Mouse (Mus musculus): Measurements from ENCODE around the gene Pde7b. TPM values are rescaled to one million over a fixed set of nuclear protein-coding genes. Genes with fewer than 3 reads are reported as not detected.
A peak's percentile ranks its signal among the peaks of the same experiment; 100 is the strongest.

The Pde7b gene
- polyA plus RNA-seq, 1 experiment from 2014 or later = 3.3 TPM

GRCm38 (mm10) chr10:20437021-20437420 lies 287.9 kb downstream of the Pde7b start:
- Histone ChIP-seq H3K9ac (ENCODE audit: low read length) (no peak overlapping the region), H3K4me3 (replicated peaks; ENCODE audit: low read length) (no peak overlapping the region), H3K36me3 (ENCODE audit: control insufficient read depth, insufficient read depth, low read length) (no peaks in the 10 kb centered on the region), H3K27me3 (ENCODE audit: control insufficient read depth, insufficient read depth, low read length) (no peaks in the 10 kb centered on the region), H3K9me3 (replicated peaks; ENCODE audit: control insufficient read depth, low read length) (no peaks in the 10 kb centered on the region), H3K27ac (ENCODE audit: low read length) (no peak overlapping the region), H3K4me2 (ENCODE audit: low read depth, low read length) (no peak overlapping the region), H3K4me1 (ENCODE audit: control insufficient read depth, insufficient read depth, low read length) (no peaks in the 10 kb centered on the region)
- WGBS = 59% methylated on average over 2 of the region's 2 CpGs
- no peak for ATAC-seq (ENCODE audit: insufficient read depth, low FRiP score)

GRCm38 (mm10) chr10:20435913-20436312 lies 289.0 kb downstream of the Pde7b start:
- H3K27ac ChIP-seq (ENCODE audit: low read length) = no peak overlapping the region
- ATAC-seq (ENCODE audit: insufficient read depth, low FRiP score) = no peak
- H3K4me2 ChIP-seq (ENCODE audit: low read depth, low read length) = no peak overlapping the region
- H3K4me3 ChIP-seq (replicated peaks; ENCODE audit: low read length) = no peak overlapping the region
- no peaks in the 10 kb centered on the region for H3K4me1 ChIP-seq (ENCODE audit: control insufficient read depth, insufficient read depth, low read length)
- 92% methylated on average over 7 of the region's 7 CpGs for WGBS
- H3K36me3 ChIP-seq (ENCODE audit: control insufficient read depth, insufficient read depth, low read length) = no peaks in the 10 kb centered on the region
- H3K9me3 ChIP-seq (replicated peaks; ENCODE audit: control insufficient read depth, low read length) = no peaks in the 10 kb centered on the region
- no peak overlapping the region for H3K9ac ChIP-seq (ENCODE audit: low read length)
- H3K27me3 ChIP-seq (ENCODE audit: control insufficient read depth, insufficient read depth, low read length) = no peaks in the 10 kb centered on the region

GRCm38 (mm10) chr10:20431336-20431735 lies 293.5 kb downstream of the Pde7b start:
- ATAC-seq (ENCODE audit: insufficient read depth, low FRiP score) = no peak
- H3K9me3 ChIP-seq (replicated peaks; ENCODE audit: control insufficient read depth, low read length) = no peaks in the 10 kb centered on the region
- H3K4me1 ChIP-seq (ENCODE audit: control insufficient read depth, insufficient read depth, low read length) = no peaks in the 10 kb centered on the region
- no peaks in the 10 kb centered on the region for H3K27me3 ChIP-seq (ENCODE audit: control insufficient read depth, insufficient read depth, low read length)
- H3K4me3 ChIP-seq (replicated peaks; ENCODE audit: low read length) = no peak overlapping the region
- H3K9ac ChIP-seq (ENCODE audit: low read length) = no peak overlapping the region
- H3K36me3 ChIP-seq (ENCODE audit: control insufficient read depth, insufficient read depth, low read length) = no peaks in the 10 kb centered on the region
- H3K4me2 ChIP-seq (ENCODE audit: low read depth, low read length) = no peak overlapping the region
- no peak overlapping the region for H3K27ac ChIP-seq (ENCODE audit: low read length)
- 60% methylated on average over 12 of the region's 12 CpGs for WGBS

GRCm38 (mm10) chr10:20421299-20421883 lies 303.5 kb downstream of the Pde7b start:
- Histone ChIP-seq H3K4me2 (ENCODE audit: low read depth, low read length) (no peak overlapping the region), H3K27ac (ENCODE audit: low read length) (no peak overlapping the region), H3K9me3 (replicated peaks; ENCODE audit: control insufficient read depth, low read length) (no peaks in the 10 kb centered on the region), H3K4me3 (replicated peaks; ENCODE audit: low read length) (no peak overlapping the region), H3K36me3 (ENCODE audit: control insufficient read depth, insufficient read depth, low read length) (no peaks in the 10 kb centered on the region), H3K4me1 (ENCODE audit: control insufficient read depth, insufficient read depth, low read length) (peaks cover 3% of the 10 kb centered on the region; the same call in 1 of the 2 replicates), H3K9ac (ENCODE audit: low read length) (no peak overlapping the region), H3K27me3 (ENCODE audit: control insufficient read depth, insufficient read depth, low read length) (no peaks in the 10 kb centered on the region)
- 76% methylated on average over 10 of the region's 10 CpGs for WGBS
- ATAC-seq (ENCODE audit: insufficient read depth, low FRiP score) = no peak

DNA sequence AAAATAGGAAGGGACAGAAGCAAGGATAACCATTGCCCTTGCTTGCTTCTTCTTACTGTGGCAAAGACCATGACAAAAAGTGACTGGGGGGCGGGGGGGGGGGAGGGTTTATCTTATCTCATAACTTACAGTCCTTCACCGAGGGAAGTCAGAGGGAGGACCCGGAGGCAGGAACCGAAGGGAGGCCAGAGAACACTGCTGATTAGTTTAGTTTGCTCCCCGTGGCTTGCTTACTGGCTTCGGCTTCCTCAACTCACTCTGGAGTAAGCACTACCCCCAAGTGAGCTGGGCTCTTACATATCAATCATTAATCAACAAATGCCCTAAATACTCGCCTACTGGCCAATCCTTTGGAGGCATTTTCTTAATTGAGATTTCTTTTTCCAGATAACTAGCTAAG lies 304.6 kb downstream of the Pde7b start:
- Histone ChIP-seq H3K4me1 (ENCODE audit: control insufficient read depth, insufficient read depth, low read length) (peaks cover 3% of the 10 kb centered on the region; the same call in 1 of the 2 replicates), H3K36me3 (ENCODE audit: control insufficient read depth, insufficient read depth, low read length) (no peaks in the 10 kb centered on the region), H3K27me3 (ENCODE audit: control insufficient read depth, insufficient read depth, low read length) (no peaks in the 10 kb centered on the region), H3K4me3 (replicated peaks; ENCODE audit: low read length) (no peak overlapping the region), H3K9ac (ENCODE audit: low read length) (no peak overlapping the region), H3K27ac (ENCODE audit: low read length) (no peak overlapping the region), H3K4me2 (ENCODE audit: low read depth, low read length) (no peak overlapping the region), H3K9me3 (replicated peaks; ENCODE audit: control insufficient read depth, low read length) (no peaks in the 10 kb centered on the region)
- no peak for ATAC-seq (ENCODE audit: insufficient read depth, low FRiP score)
- WGBS = 52% methylated on average over 7 of the region's 7 CpGs

DNA sequence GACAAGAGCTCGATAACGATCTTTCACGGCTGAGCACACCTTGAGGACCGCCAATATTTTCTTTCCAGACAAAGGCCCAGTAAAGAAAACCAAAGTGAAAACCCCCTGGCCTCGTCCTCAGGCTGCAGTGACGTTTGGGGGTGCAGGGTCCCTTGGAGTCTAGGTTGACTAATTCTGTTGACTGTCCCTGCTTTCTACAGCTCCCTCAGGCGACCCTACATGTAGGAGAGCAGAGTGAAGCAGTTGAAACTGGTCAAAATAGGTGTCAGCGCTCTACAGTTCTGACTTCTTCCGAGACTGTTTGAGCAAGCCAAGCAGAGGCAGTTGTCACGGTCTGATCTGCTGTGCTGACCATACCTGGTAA lies 306.0 kb downstream of the Pde7b start:
- 74% methylated on average over 10 of the region's 10 CpGs for WGBS
- ATAC-seq (ENCODE audit: insufficient read depth, low FRiP score) = no peak
- H3K4me3 ChIP-seq (replicated peaks; ENCODE audit: low read length) = no peak overlapping the region
- H3K36me3 ChIP-seq (ENCODE audit: control insufficient read depth, insufficient read depth, low read length) = no peaks in the 10 kb centered on the region
- peaks cover 3% of the 10 kb centered on the region; the same call in 1 of the 2 replicates for H3K4me1 ChIP-seq (ENCODE audit: control insufficient read depth, insufficient read depth, low read length)
- no peak overlapping the region for H3K9ac ChIP-seq (ENCODE audit: low read length)
- no peak overlapping the region for H3K4me2 ChIP-seq (ENCODE audit: low read depth, low read length)
- H3K27ac ChIP-seq (ENCODE audit: low read length) = peak overlapping the region; percentile 24; the same call in 1 of the 2 replicates
- H3K9me3 ChIP-seq (replicated peaks; ENCODE audit: control insufficient read depth, low read length) = no peaks in the 10 kb centered on the region
- no peaks in the 10 kb centered on the region for H3K27me3 ChIP-seq (ENCODE audit: control insufficient read depth, insufficient read depth, low read length)

GRCm38 (mm10) chr10:20418202-20418855 lies 306.5 kb downstream of the Pde7b start:
- H3K9me3 ChIP-seq (replicated peaks; ENCODE audit: control insufficient read depth, low read length) = no peaks in the 10 kb centered on the region

DNA sequence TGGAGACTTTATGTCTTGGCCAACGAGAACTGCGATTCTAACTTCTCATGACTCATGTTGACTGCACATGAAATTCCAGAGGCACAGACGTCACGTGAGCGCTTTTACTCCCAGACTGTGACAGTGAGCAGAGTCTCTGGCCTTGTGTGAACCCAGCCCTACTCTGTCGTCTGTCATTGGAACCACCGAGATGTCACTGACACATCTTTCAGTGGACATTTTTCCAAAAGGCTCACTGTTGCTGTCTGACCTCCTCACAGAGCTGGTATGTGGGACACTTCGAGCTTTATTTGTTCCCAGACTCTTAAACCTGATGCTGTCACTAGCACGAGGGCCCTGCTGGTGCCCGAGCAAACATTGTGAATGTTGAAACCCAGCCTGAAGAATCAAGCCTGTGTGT lies 315.7 kb downstream of the Pde7b start:
- 64% methylated on average over 10 of the region's 10 CpGs for WGBS
- H3K36me3 ChIP-seq (ENCODE audit: control insufficient read depth, insufficient read depth, low read length) = no peaks in the 10 kb centered on the region
- H3K27me3 ChIP-seq (ENCODE audit: control insufficient read depth, insufficient read depth, low read length) = no peaks in the 10 kb centered on the region
- no peak overlapping the region for H3K9ac ChIP-seq (ENCODE audit: low read length)
- H3K4me2 ChIP-seq (ENCODE audit: low read depth, low read length) = no peak overlapping the region
- H3K27ac ChIP-seq (ENCODE audit: low read length) = no peak overlapping the region
- no peaks in the 10 kb centered on the region for H3K9me3 ChIP-seq (replicated peaks; ENCODE audit: control insufficient read depth, low read length)
- no peak for ATAC-seq (ENCODE audit: insufficient read depth, low FRiP score)
- no peak overlapping the region for H3K4me3 ChIP-seq (replicated peaks; ENCODE audit: low read length)
- H3K4me1 ChIP-seq (ENCODE audit: control insufficient read depth, insufficient read depth, low read length) = no peaks in the 10 kb centered on the region

More at GRCm38 (mm10) chr10:20418202-20418855, 306.5 kb downstream of the Pde7b start:
- no peak overlapping the region for H3K4me2 ChIP-seq (ENCODE audit: low read depth, low read length)
- peaks cover 3% of the 10 kb centered on the region; the same call in 1 of the 2 replicates for H3K4me1 ChIP-seq (ENCODE audit: control insufficient read depth, insufficient read depth, low read length)
- H3K27ac ChIP-seq (ENCODE audit: low read length) = peak overlapping the region; percentile 24; the same call in 1 of the 2 replicates
- 31% methylated on average over 11 of the region's 11 CpGs for WGBS
- no peak overlapping the region for H3K4me3 ChIP-seq (replicated peaks; ENCODE audit: low read length)
- H3K9ac ChIP-seq (ENCODE audit: low read length) = no peak overlapping the region; the same call in 1 of the 2 replicates
- H3K27me3 ChIP-seq (ENCODE audit: control insufficient read depth, insufficient read depth, low read length) = no peaks in the 10 kb centered on the region
- no peaks in the 10 kb centered on the region for H3K36me3 ChIP-seq (ENCODE audit: control insufficient read depth, insufficient read depth, low read length)
- 0 out of 2 replicates have a peak, but pooled peaks have one; percentile 17 for ATAC-seq (ENCODE audit: insufficient read depth, low FRiP score)

GRCm38 (mm10) chr10:20408336-20408735 lies 316.5 kb downstream of the Pde7b start:
- Histone ChIP-seq H3K36me3 (ENCODE audit: control insufficient read depth, insufficient read depth, low read length) (no peaks in the 10 kb centered on the region), H3K4me3 (replicated peaks; ENCODE audit: low read length) (no peak overlapping the region), H3K9me3 (replicated peaks; ENCODE audit: control insufficient read depth, low read length) (no peaks in the 10 kb centered on the region), H3K9ac (ENCODE audit: low read length) (no peak overlapping the region), H3K4me1 (ENCODE audit: control insufficient read depth, insufficient read depth, low read length) (no peaks in the 10 kb centered on the region), H3K27ac (ENCODE audit: low read length) (no peak overlapping the region), H3K27me3 (ENCODE audit: control insufficient read depth, insufficient read depth, low read length) (no peaks in the 10 kb centered on the region), H3K4me2 (ENCODE audit: low read depth, low read length) (no peak overlapping the region)
- no peak for ATAC-seq (ENCODE audit: insufficient read depth, low FRiP score)
- 47% methylated on average over 3 of the region's 3 CpGs for WGBS

All from stomach, embryonic 16.5 days (tissue).